Mouse (Mus musculus): ENCODE data around the gene Dnttip1. TPM values are rescaled to one million over a fixed set of nuclear protein-coding genes. Genes with fewer than 3 reads are reported as not detected.
"Not testable (repeated sequence)": the region's sequence is repeated elsewhere in the genome, so short reads cannot be mapped to it uniquely, and the experiment has no call there.

The Dnttip1 gene
- 55.0 and 56.9 TPM in 2 replicates for polyA plus RNA-seq (2015; fragmentation: Nextera tagmentation; extraction: Ambion mirVana)

- peaks cover 38% of the 10 kb centered on the region for H3K36me3 ChIP-seq
- under 1% methylated on average over 69 of the region's 70 CpGs for WGBS
- ATAC-seq (ENCODE audit: extremely low read depth, insufficient number of reproducible peaks, low FRiP score, low TSS enrichment) = peak; percentile 86
- H3K4me3 ChIP-seq = peak within 1 kb of the TSS; percentile 70
- peak within 1 kb of the TSS; percentile 93 for H3K9ac ChIP-seq
- peak within 1 kb of the TSS; percentile 95 for H3K4me2 ChIP-seq
- H3K27me3 ChIP-seq (replicated peaks) = 0 out of 2 replicates have a peak, but pooled peaks cover 5% of the 10 kb centered on the region
- no peaks in the 10 kb centered on the region for H3K9me3 ChIP-seq
- H3K27ac ChIP-seq (replicated peaks) = peak within 1 kb of the TSS; percentile 71
- H3K4me1 ChIP-seq = peaks cover 28% of the 10 kb centered on the region
Observed at GRCm38 (mm10) chr2:164745843-164746479, at the start of gene Dnttip1, which contains the start of gene Wfdc3. Gene Dnttip1, plus strand, starts transcription at chr2:164745983. Gene Wfdc3, minus strand, starts transcription at chr2:164745931.

GRCm38 (mm10) chr2:164698201-164698600, 47.6 kb upstream of the Dnttip1 start, which contains the start of gene Spint4:
Gene Spint4, plus strand, starts transcription at chr2:164698501.
- WGBS = 73% methylated on average over 4 of the region's 4 CpGs
- no peak for ATAC-seq (ENCODE audit: extremely low read depth, insufficient number of reproducible peaks, low FRiP score, low TSS enrichment)
- Histone ChIP-seq H3K4me2 (no peak within 1 kb of the TSS), H3K27ac (replicated peaks) (no peak within 1 kb of the TSS), H3K27me3 (replicated peaks) (peaks cover 10% of the 10 kb centered on the region), H3K4me3 (no peak within 1 kb of the TSS), H3K4me1 (no peaks in the 10 kb centered on the region), H3K36me3 (no peaks in the 10 kb centered on the region), H3K9ac (no peak within 1 kb of the TSS), H3K9me3 (no peaks in the 10 kb centered on the region)

- Histone ChIP-seq H3K9me3 (peaks cover 3% of the 10 kb centered on the region; the same call in 1 of the 2 replicates), H3K27ac (replicated peaks) (no peak overlapping the region), H3K36me3 (no peaks in the 10 kb centered on the region), H3K4me2 (no peak overlapping the region), H3K9ac (no peak overlapping the region), H3K4me3 (no peak overlapping the region), H3K27me3 (replicated peaks) (no peaks in the 10 kb centered on the region), H3K4me1 (no peaks in the 10 kb centered on the region)
- no peak for ATAC-seq (ENCODE audit: extremely low read depth, insufficient number of reproducible peaks, low FRiP score, low TSS enrichment)
- WGBS = 65% methylated on average over 5 of the region's 5 CpGs
Observed at GRCm38 (mm10) chr2:164700959-164701358, 44.8 kb upstream of the Dnttip1 start.

GRCm38 (mm10) chr2:164701761-164702160, 44.0 kb upstream of the Dnttip1 start:
- Histone ChIP-seq H3K4me3 (no peak overlapping the region), H3K27me3 (replicated peaks) (no peaks in the 10 kb centered on the region), H3K9ac (no peak overlapping the region), H3K36me3 (no peaks in the 10 kb centered on the region), H3K4me1 (no peaks in the 10 kb centered on the region), H3K9me3 (peaks cover 3% of the 10 kb centered on the region; the same call in 1 of the 2 replicates), H3K4me2 (no peak overlapping the region), H3K27ac (replicated peaks) (no peak overlapping the region)
- no peak for ATAC-seq (ENCODE audit: extremely low read depth, insufficient number of reproducible peaks, low FRiP score, low TSS enrichment)
- WGBS = 74% methylated on average over 5 of the region's 5 CpGs

- H3K9ac ChIP-seq = no peak overlapping the region
- 72% methylated on average over 5 of the region's 5 CpGs for WGBS
- no peaks in the 10 kb centered on the region for H3K4me1 ChIP-seq
- H3K36me3 ChIP-seq = no peaks in the 10 kb centered on the region
- H3K27ac ChIP-seq (replicated peaks) = no peak overlapping the region
- H3K4me3 ChIP-seq = no peak overlapping the region
- H3K27me3 ChIP-seq (replicated peaks) = 0 out of 2 replicates have a peak, but pooled peaks cover 3% of the 10 kb centered on the region
- peaks cover 3% of the 10 kb centered on the region; the same call in 1 of the 2 replicates for H3K9me3 ChIP-seq
- no peak overlapping the region for H3K4me2 ChIP-seq
- no peak for ATAC-seq (ENCODE audit: extremely low read depth, insufficient number of reproducible peaks, low FRiP score, low TSS enrichment)
Observed at GRCm38 (mm10) chr2:164704235-164704634, 41.5 kb upstream of the Dnttip1 start.

- H3K27ac ChIP-seq (replicated peaks) = no peak overlapping the region
- ATAC-seq (ENCODE audit: extremely low read depth, insufficient number of reproducible peaks, low FRiP score, low TSS enrichment) = no peak
- no peaks in the 10 kb centered on the region for H3K4me1 ChIP-seq
- 0 out of 2 replicates have a peak, but pooled peaks cover 3% of the 10 kb centered on the region for H3K27me3 ChIP-seq (replicated peaks)
- peaks cover 3% of the 10 kb centered on the region; the same call in 1 of the 2 replicates for H3K9me3 ChIP-seq
- H3K9ac ChIP-seq = no peak overlapping the region
- H3K4me2 ChIP-seq = no peak overlapping the region
- H3K4me3 ChIP-seq = no peak overlapping the region
- no peaks in the 10 kb centered on the region for H3K36me3 ChIP-seq
- WGBS = 86% methylated on average over 6 of the region's 6 CpGs
Observed at GRCm38 (mm10) chr2:164705328-164705727, 40.5 kb upstream of the Dnttip1 start.

GRCm38 (mm10) chr2:164705991-164706390, 39.8 kb upstream of the Dnttip1 start:
- H3K27me3 ChIP-seq (replicated peaks) = 0 out of 2 replicates have a peak, but pooled peaks cover 3% of the 10 kb centered on the region
- no peak overlapping the region for H3K27ac ChIP-seq (replicated peaks)
- 83% methylated on average over 14 of the region's 14 CpGs for WGBS
- no peak overlapping the region for H3K4me3 ChIP-seq
- no peak overlapping the region for H3K4me2 ChIP-seq
- no peak overlapping the region for H3K9ac ChIP-seq
- ATAC-seq (ENCODE audit: extremely low read depth, insufficient number of reproducible peaks, low FRiP score, low TSS enrichment) = no peak
- H3K9me3 ChIP-seq = peaks cover 3% of the 10 kb centered on the region; the same call in 1 of the 2 replicates
- H3K4me1 ChIP-seq = no peaks in the 10 kb centered on the region
- H3K36me3 ChIP-seq = no peaks in the 10 kb centered on the region

GRCm38 (mm10) chr2:164715005-164715404, 30.8 kb upstream of the Dnttip1 start, which contains the start of gene Spint5:
Gene Spint5, plus strand, starts transcription at chr2:164715305.
- Histone ChIP-seq H3K27me3 (replicated peaks) (0 out of 2 replicates have a peak, but pooled peaks cover 3% of the 10 kb centered on the region), H3K27ac (replicated peaks) (no peak within 1 kb of the TSS), H3K4me2 (no peak within 1 kb of the TSS), H3K36me3 (no peaks in the 10 kb centered on the region), H3K9me3 (0 out of 2 replicates have a peak, but pooled peaks cover 4% of the 10 kb centered on the region), H3K4me1 (no peaks in the 10 kb centered on the region), H3K4me3 (no peak within 1 kb of the TSS), H3K9ac (no peak within 1 kb of the TSS)
- no peak for ATAC-seq (ENCODE audit: extremely low read depth, insufficient number of reproducible peaks, low FRiP score, low TSS enrichment)
- 68% methylated on average over 6 of the region's 6 CpGs for WGBS

- H3K4me1 ChIP-seq; H3K27me3 ChIP-seq (replicated peaks); H3K4me2 ChIP-seq; H3K9me3 ChIP-seq; H3K9ac ChIP-seq; H3K4me3 ChIP-seq; H3K27ac ChIP-seq (replicated peaks); H3K36me3 ChIP-seq; ATAC-seq (ENCODE audit: extremely low read depth, insufficient number of reproducible peaks, low FRiP score, low TSS enrichment): not testable (repeated sequence)
- 81% methylated on average over 23 of the region's 23 CpGs for WGBS
Observed at GRCm38 (mm10) chr2:164716194-164716786, 29.5 kb upstream of the Dnttip1 start.

GRCm38 (mm10) chr2:164723276-164723675, 22.5 kb upstream of the Dnttip1 start:
- ATAC-seq (ENCODE audit: extremely low read depth, insufficient number of reproducible peaks, low FRiP score, low TSS enrichment) = no peak
- Histone ChIP-seq H3K9ac (no peak overlapping the region), H3K27ac (replicated peaks) (no peak overlapping the region), H3K36me3 (no peaks in the 10 kb centered on the region), H3K4me3 (no peak overlapping the region), H3K27me3 (replicated peaks) (peaks cover 15% of the 10 kb centered on the region; the same call in 1 of the 2 replicates), H3K9me3 (no peaks in the 10 kb centered on the region), H3K4me2 (no peak overlapping the region), H3K4me1 (no peaks in the 10 kb centered on the region)
- 45% methylated on average over 4 of the region's 4 CpGs for WGBS

- no peak overlapping the region for H3K4me3 ChIP-seq
- no peak overlapping the region for H3K9ac ChIP-seq
- H3K4me2 ChIP-seq = no peak overlapping the region
- H3K27me3 ChIP-seq (replicated peaks) = 0 out of 2 replicates have a peak, but pooled peaks cover 15% of the 10 kb centered on the region
- no peak for ATAC-seq (ENCODE audit: extremely low read depth, insufficient number of reproducible peaks, low FRiP score, low TSS enrichment)
- no peaks in the 10 kb centered on the region for H3K36me3 ChIP-seq
- H3K4me1 ChIP-seq = no peaks in the 10 kb centered on the region
- no peaks in the 10 kb centered on the region for H3K9me3 ChIP-seq
- no peak overlapping the region for H3K27ac ChIP-seq (replicated peaks)
- WGBS = 21% methylated on average over 6 of the region's 6 CpGs
Observed at GRCm38 (mm10) chr2:164725895-164726619, 19.7 kb upstream of the Dnttip1 start.
